Mouse (Mus musculus) ES-E14 (cell line): Measurements from ENCODE around the gene Pde9a. TPM values are rescaled to one million over a fixed set of nuclear protein-coding genes. Genes with fewer than 3 reads are reported as not detected.

Experiments
- DNase-seq: peaks from one replicate; pipeline ENCODE4 v3.0.0-alpha.2; 2013; ENCODE audit warnings: low read depth, low spot score
- H3K27ac ChIP-seq: 2 replicates; pipeline ENCODE4 v1.5.1; 2012; ENCODE audit warnings: low read depth, mild to moderate bottlenecking, low read length, moderate library complexity, mixed read lengths; ENCODE audit not compliant: poor library complexity, insufficient read depth, severe bottlenecking
- H3K36me3 ChIP-seq: 2 replicates; pipeline ENCODE4 v1.6.1; 2012; ENCODE audit warnings: mild to moderate bottlenecking, low read length, moderate library complexity, mixed read lengths; ENCODE audit not compliant: control insufficient read depth, poor library complexity, insufficient read depth, severe bottlenecking
- H3K4me1 ChIP-seq, 2 experiments: fragments of 150-350 bp in 1 of 2; sonication (generic) in 1 of 2; 2 replicates each; pipeline ENCODE4 v1.6.1; 2012; ENCODE audit warnings: low read length in 2 of 2, mild to moderate bottlenecking in 1 of 2, mixed read lengths in 1 of 2; ENCODE audit not compliant: control insufficient read depth in 2 of 2, insufficient read depth in 2 of 2, poor library complexity in 1 of 2
- H3K4me3 ChIP-seq, 2 experiments: fragments of 150-350 bp in 1 of 2; sonication (generic) in 1 of 2; 2 replicates each; pipeline ENCODE4 v1.5.1; 2012; ENCODE audit warnings: low read length in 2 of 2, low read depth in 1 of 2, mild to moderate bottlenecking in 1 of 2, mixed read lengths in 1 of 2; ENCODE audit not compliant: insufficient read depth in 1 of 2, poor library complexity in 1 of 2, severe bottlenecking in 1 of 2
- H3K9ac ChIP-seq: 2 replicates; pipeline ENCODE4 v1.6.1; 2012; ENCODE audit warnings: low read depth, mild to moderate bottlenecking, low read length, mixed read lengths; ENCODE audit not compliant: poor library complexity, insufficient read depth, severe bottlenecking
- H3K9me3 ChIP-seq: fragments of 150-350 bp; sonication (generic); 2 replicates; pipeline ENCODE4 v1.6.1; 2012; ENCODE audit warnings: low read depth, mild to moderate bottlenecking, low read length; ENCODE audit not compliant: control insufficient read depth, insufficient read depth
- CHD2 ChIP-seq: IDR thresholded peaks from 2 replicates; pipeline ENCODE4 v1.6.1; 2014; ENCODE audit warnings: mild to moderate bottlenecking, low read depth, low read length, inconsistent platforms
- HCFC1 ChIP-seq: IDR thresholded peaks from 2 replicates; pipeline ENCODE4 v1.6.1; 2012; ENCODE audit warnings: low read length, inconsistent platforms, borderline replicate concordance; ENCODE audit not compliant: insufficient read depth
- MAFK ChIP-seq: IDR thresholded peaks from 2 replicates; pipeline ENCODE4 v1.6.1; 2014; ENCODE audit warnings: mild to moderate bottlenecking, low read depth, low read length, inconsistent platforms; ENCODE audit not compliant: insufficient read depth
- ZC3H11A ChIP-seq: IDR thresholded peaks from 2 replicates; pipeline ENCODE4 v1.6.1; 2012; ENCODE audit warnings: low read depth, mild to moderate bottlenecking, inconsistent platforms, low read length, borderline replicate concordance
- ZNF384 ChIP-seq: IDR thresholded peaks from 2 replicates; pipeline ENCODE4 v1.6.1; 2012; ENCODE audit warnings: low read depth, low read length, inconsistent platforms
- in situ Hi-C, 2 experiments: fragments of 600-800 bp; cut with MboI; formaldehyde crosslinking; loops; one replicate each; pipeline ENCODE4 v1.15.1; 2025; ENCODE audit warnings: low sequenced_read_pairs in 2 of 2, inconsistent platforms in 1 of 2; ENCODE audit not compliant: unreplicated experiment in 2 of 2
- total RNA-seq: library from RNA; depleted of rRNA; stranded (reverse); fragments of 300-350 nt; gene quantifications from 2 replicates; pipeline ENCODE4 v1.2.3, GENCODE M21; 2012

The Pde9a gene
- total RNA-seq, 1 experiment: 3.9 TPM

DNA sequence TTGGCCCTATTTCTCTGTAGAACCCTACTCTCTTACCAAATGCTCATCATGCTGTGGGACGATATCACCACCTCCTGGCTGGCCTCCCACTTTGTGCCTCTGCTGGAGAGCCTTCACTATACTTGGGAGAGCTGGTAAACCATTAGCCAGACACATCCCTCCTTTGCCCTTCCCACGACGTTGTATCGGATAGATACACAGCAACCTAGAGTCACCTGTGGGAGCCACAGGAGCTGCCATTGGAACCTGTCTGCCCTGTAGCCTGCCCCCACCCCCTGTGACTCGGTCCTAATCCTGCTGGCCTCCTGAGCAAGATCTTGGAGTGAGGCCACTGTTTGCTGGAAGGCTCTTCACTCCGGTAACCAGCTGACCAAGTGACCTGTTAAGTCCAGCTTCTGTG lies 2.7 kb upstream of the Pde9a start:
- in situ Hi-C loops: no loop called here
- no peak for TF ChIP-seq ZC3H11A
- no peak for TF ChIP-seq CHD2
- no peak for TF ChIP-seq ZNF384
- no peak for TF ChIP-seq MAFK
- no peak overlapping the region for H3K4me3 ChIP-seq
- peaks cover 10 to 19% of the 10 kb centered on the region in 2 experiments for H3K4me1 ChIP-seq
- H3K9ac ChIP-seq: no peak overlapping the region
- no peak for DNase-seq
- no peak overlapping the region for H3K27ac ChIP-seq
- no peaks in the 10 kb centered on the region for H3K9me3 ChIP-seq
- no peaks in the 10 kb centered on the region for H3K36me3 ChIP-seq

- H3K4me3 ChIP-seq: 0 out of 4 replicates have a peak overlapping the region, but pooled peaks have one; percentile 8 to 12
- H3K36me3 ChIP-seq: no peaks in the 10 kb centered on the region
- TF ChIP-seq MAFK: no peak
- TF ChIP-seq ZC3H11A: no peak
- TF ChIP-seq ZNF384: no peak
- TF ChIP-seq HCFC1: no peak
- no peak for TF ChIP-seq CHD2
- H3K4me1 ChIP-seq: peaks cover 10 to 19% of the 10 kb centered on the region in 2 experiments
- H3K27ac ChIP-seq: peak overlapping the region; percentile 18; the same call in 1 of the 2 replicates
- no peaks in the 10 kb centered on the region for H3K9me3 ChIP-seq
- DNase-seq: peak; percentile 37
- no peak overlapping the region; the same call in 1 of the 2 replicates for H3K9ac ChIP-seq
- in situ Hi-C loops: no loop called here
These were observed 912 bp upstream of the Pde9a start for GRCm38 (mm10) chr17:31384968-31385627.

GRCm38 (mm10) chr17:31386766-31387275 lies 811 bp downstream of the Pde9a start:
- no peak for DNase-seq
- Histone ChIP-seq H3K9ac (peak overlapping the region; percentile 75), H3K4me3 (peak overlapping the region; percentile 65 to 76), H3K9me3 (no peaks in the 10 kb centered on the region), H3K27ac (no peak overlapping the region), H3K36me3 (no peaks in the 10 kb centered on the region), H3K4me1 (peaks cover 10 to 19% of the 10 kb centered on the region in 2 experiments)
- in situ Hi-C loops: no loop called here
- TF ChIP-seq MAFK (no peak), HCFC1 (no peak)

GRCm38 (mm10) chr17:31389432-31390050 lies 3.5 kb downstream of the Pde9a start:
- H3K27ac ChIP-seq: no peak overlapping the region
- no peaks in the 10 kb centered on the region for H3K9me3 ChIP-seq
- in situ Hi-C loops: no loop called here
- no peak overlapping the region for H3K9ac ChIP-seq
- H3K4me1 ChIP-seq: peaks cover 2 to 9% of the 10 kb centered on the region in 2 experiments
- H3K36me3 ChIP-seq: no peaks in the 10 kb centered on the region
- TF ChIP-seq CHD2 (no peak), HCFC1 (no peak), ZC3H11A (no peak), MAFK (no peak), ZNF384 (no peak)
- H3K4me3 ChIP-seq: no peak overlapping the region
- DNase-seq: no peak
